Mouse (Mus musculus) lung, embryonic 16.5 days (tissue): ENCODE data around the gene Cblc. TPM values are rescaled to one million over a fixed set of nuclear protein-coding genes. Genes with fewer than 3 reads are reported as not detected.
A peak's percentile ranks its signal among the peaks of the same experiment; 100 is the strongest.

Experiments
- ATAC-seq: fragments of 200-750 bp; cut with Nextera tagmentation; 2 replicates; pipeline ENCODE4 v1.8.0; 2017; ENCODE audit warnings: low read depth, mild to moderate bottlenecking, moderate library complexity
- H3K27ac ChIP-seq: fragments of 300-500 bp; sonication (generic); 2 replicates; pipeline ENCODE4 v1.5.1; 2014; ENCODE audit warnings: mild to moderate bottlenecking, control low read depth, low read length
- H3K27me3 ChIP-seq: fragments of 300-500 bp; sonication (generic); 2 replicates; pipeline ENCODE4 v1.6.1; 2014; ENCODE audit warnings: low read depth, low read length, mixed read lengths; ENCODE audit not compliant: control insufficient read depth, insufficient read depth
- H3K36me3 ChIP-seq: fragments of 300-500 bp; sonication (generic); 2 replicates; pipeline ENCODE4 v1.6.1; 2014; ENCODE audit warnings: low read length; ENCODE audit not compliant: control insufficient read depth, insufficient read depth
- H3K4me1 ChIP-seq: fragments of 300-500 bp; sonication (generic); replicated peaks from 2 replicates; pipeline ENCODE4 v1.6.1; 2014; ENCODE audit warnings: low read length, mixed read lengths; ENCODE audit not compliant: control insufficient read depth, insufficient read depth
- H3K4me2 ChIP-seq: fragments of 300-500 bp; sonication (generic); 2 replicates; pipeline ENCODE4 v1.6.1; 2014; ENCODE audit warnings: low read depth, low read length, control low read depth
- H3K4me3 ChIP-seq: fragments of 300-500 bp; sonication (generic); 2 replicates; pipeline ENCODE4 v1.5.1; 2014; ENCODE audit warnings: mild to moderate bottlenecking, low read length, control low read depth
- H3K9ac ChIP-seq: fragments of 300-500 bp; sonication (generic); 2 replicates; pipeline ENCODE4 v1.6.1; 2014; ENCODE audit warnings: low read length, control low read depth
- H3K9me3 ChIP-seq: fragments of 300-500 bp; sonication (generic); 2 replicates; pipeline ENCODE4 v1.6.1; 2016; ENCODE audit warnings: low read length; ENCODE audit not compliant: control insufficient read depth
- WGBS: fragments of 180-500 bp; shearing (Covaris S2); extraction: QIAGEN DNeasy Blood & Tissue Kit; methylation state at CpG from one replicate; pipeline ENCODE4 v1.1.7; 2014; 5-methylcytosine and 5-hydroxymethylcytosine counted together
- polyA plus RNA-seq: library from polyadenylated mRNA; unstranded; fragments of >200 nt; fragmentation: Nextera tagmentation; extraction: Ambion mirVana; gene quantifications from 2 replicates; pipeline ENCODE4 v1.2.1, GENCODE M21; 2015

The Cblc gene
- polyA plus RNA-seq, 1 experiment from 2014 or later, result 17.8 TPM

- Histone ChIP-seq H3K4me3 (no peak overlapping the region), H3K27ac (peak overlapping the region; percentile 83), H3K9me3 (no peaks in the 10 kb centered on the region), H3K4me2 (no peak overlapping the region), H3K27me3 (no peaks in the 10 kb centered on the region), H3K36me3 (peaks cover 16% of the 10 kb centered on the region), H3K9ac (no peak overlapping the region; the same call in 1 of the 2 replicates), H3K4me1 (peaks cover 39% of the 10 kb centered on the region)
- 35% methylated on average over 7 of the region's 7 CpGs for WGBS
- ATAC-seq, result peak; percentile 34
These were observed 43.0 kb downstream of the Cblc start for GRCm38 (mm10) chr7:19753587-19753986.

DNA sequence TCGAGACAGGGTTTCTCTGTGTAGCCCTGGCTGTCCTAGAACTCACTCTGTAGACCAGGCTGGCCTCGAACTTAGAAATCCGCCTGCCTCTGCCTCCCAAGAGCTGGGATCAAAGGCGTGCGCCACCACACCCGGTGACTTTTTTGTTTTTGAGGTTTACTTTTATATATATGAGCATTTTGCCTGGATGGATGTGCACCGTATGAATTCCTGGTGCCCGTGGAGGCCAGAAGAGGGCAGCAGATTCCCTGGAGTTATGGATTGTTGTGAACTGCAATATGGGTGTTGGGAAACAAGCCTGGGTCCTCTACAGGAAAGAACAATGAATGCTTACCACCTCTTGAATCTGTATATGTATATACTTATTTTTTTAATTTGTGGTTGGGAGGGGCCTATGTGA is 44.0 kb downstream of the Cblc start:
- H3K4me1 ChIP-seq, result peaks cover 43% of the 10 kb centered on the region

DNA sequence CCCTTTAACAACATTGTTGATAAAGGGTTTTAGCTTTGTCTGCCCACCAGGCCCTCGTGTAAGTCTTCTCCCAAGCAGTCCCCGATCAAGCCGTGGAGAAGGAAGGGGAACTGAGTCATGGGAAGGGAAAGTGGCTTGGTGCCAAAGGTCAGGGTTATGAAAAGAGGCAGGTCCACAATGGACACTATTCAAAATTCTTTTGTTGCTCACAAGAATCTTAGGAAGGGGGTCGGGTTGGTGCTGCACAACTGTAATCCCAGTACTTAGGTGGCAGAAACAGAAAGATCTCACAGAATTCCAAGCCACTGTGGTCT is 45.6 kb downstream of the Cblc start:
- no peak for ATAC-seq
- Histone ChIP-seq H3K4me3 (no peak overlapping the region), H3K4me1 (peaks cover 46% of the 10 kb centered on the region)

More for the DNA sequence above, 44.0 kb downstream of the Cblc start:
- H3K4me3 ChIP-seq, result no peak overlapping the region
- H3K4me2 ChIP-seq, result no peak overlapping the region
- H3K27ac ChIP-seq, result no peak overlapping the region; the same call in 1 of the 2 replicates
- H3K9ac ChIP-seq, result no peak overlapping the region
- no peaks in the 10 kb centered on the region for H3K9me3 ChIP-seq
- ATAC-seq, result no peak
- WGBS, result 69% methylated on average over 8 of the region's 8 CpGs
- peaks cover 6% of the 10 kb centered on the region for H3K36me3 ChIP-seq
- H3K27me3 ChIP-seq, result no peaks in the 10 kb centered on the region

GRCm38 (mm10) chr7:19750217-19751069 is 46.2 kb downstream of the Cblc start, which contains the start of gene Nectin2:
Gene Nectin2, minus strand, starts transcription at chr7:19750483.
- Histone ChIP-seq H3K9me3 (no peaks in the 10 kb centered on the region), H3K27me3 (no peaks in the 10 kb centered on the region), H3K36me3 (0 out of 2 replicates have a peak, but pooled peaks cover 2% of the 10 kb centered on the region), H3K4me3 (peak within 1 kb of the TSS; percentile 79), H3K9ac (peak within 1 kb of the TSS; percentile 93), H3K4me1 (peaks cover 42% of the 10 kb centered on the region), H3K27ac (peak within 1 kb of the TSS; percentile 94), H3K4me2 (peak within 1 kb of the TSS; percentile 83)
- ATAC-seq, result peak; percentile 74
- 13% methylated on average over 19 of the region's 19 CpGs for WGBS

More for the DNA sequence above, 45.6 kb downstream of the Cblc start:
- H3K27ac ChIP-seq, result peak overlapping the region; percentile 94
- 28% methylated on average over 4 of the region's 4 CpGs for WGBS
- H3K4me2 ChIP-seq, result no peak overlapping the region
- no peaks in the 10 kb centered on the region for H3K9me3 ChIP-seq
- H3K36me3 ChIP-seq, result 0 out of 2 replicates have a peak, but pooled peaks cover 2% of the 10 kb centered on the region
- H3K9ac ChIP-seq, result no peak overlapping the region
- H3K27me3 ChIP-seq, result no peaks in the 10 kb centered on the region

GRCm38 (mm10) chr7:19749389-19750216 is 47.0 kb downstream of the Cblc start:
- Histone ChIP-seq H3K4me1 (peaks cover 46% of the 10 kb centered on the region), H3K9ac (peak overlapping the region; percentile 93), H3K27ac (peak overlapping the region; percentile 94), H3K36me3 (no peaks in the 10 kb centered on the region), H3K27me3 (no peaks in the 10 kb centered on the region), H3K4me2 (peak overlapping the region; percentile 83), H3K9me3 (no peaks in the 10 kb centered on the region), H3K4me3 (peak overlapping the region; percentile 79)
- peak; percentile 93 for ATAC-seq
- WGBS, result under 1% methylated on average over 44 of the region's 46 CpGs

- Histone ChIP-seq H3K9me3 (no peaks in the 10 kb centered on the region), H3K27ac (peak overlapping the region; percentile 86), H3K36me3 (no peaks in the 10 kb centered on the region), H3K9ac (peak overlapping the region; percentile 93), H3K27me3 (no peaks in the 10 kb centered on the region), H3K4me2 (peak overlapping the region; percentile 63), H3K4me1 (peaks cover 40% of the 10 kb centered on the region), H3K4me3 (peak overlapping the region; percentile 79)
- 0% methylated on average over 32 of the region's 32 CpGs for WGBS
- 0 out of 2 replicates have a peak, but pooled peaks have one; percentile 0 for ATAC-seq
These were observed 48.1 kb downstream of the Cblc start for GRCm38 (mm10) chr7:19748219-19749195.

DNA sequence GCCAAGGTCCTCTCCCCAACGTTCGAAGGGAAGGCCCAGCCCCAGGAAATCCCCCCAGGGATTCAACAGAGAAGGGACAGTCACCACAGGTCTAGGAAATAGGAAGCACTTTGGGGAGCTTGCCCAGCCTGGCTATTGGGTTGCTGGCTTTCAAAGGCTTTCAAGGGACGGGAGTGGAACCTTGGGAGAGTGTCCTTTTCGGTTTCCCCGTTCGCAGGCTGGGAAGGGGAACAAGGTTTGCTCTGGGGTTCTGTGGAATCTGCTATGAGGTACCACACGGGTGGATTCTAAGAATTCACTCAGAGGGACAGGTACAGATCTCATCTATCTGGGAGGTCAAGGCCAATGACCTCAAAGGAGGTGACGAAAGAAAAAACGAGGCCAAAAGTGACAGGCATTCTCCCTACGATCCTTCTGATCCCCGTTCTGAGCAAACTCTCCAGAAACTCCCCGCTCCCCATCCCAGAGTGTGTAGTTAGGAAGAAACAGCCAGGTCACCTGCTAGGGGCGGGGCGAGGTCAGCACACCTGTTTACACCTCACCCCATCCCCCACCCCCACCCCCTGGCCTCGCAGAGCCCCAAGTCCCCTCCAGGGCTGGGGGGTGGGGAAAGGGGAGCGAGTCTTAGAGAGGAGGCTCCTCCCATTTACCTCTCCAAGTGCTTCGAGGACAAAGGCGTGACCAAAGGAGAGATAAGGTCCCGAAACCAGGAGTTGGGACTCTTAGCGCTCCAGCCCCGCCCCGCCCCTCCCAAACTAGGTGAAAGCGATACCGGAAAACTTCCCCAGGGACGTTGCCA is 49.0 kb downstream of the Cblc start:
- WGBS, result 5% methylated on average over 25 of the region's 25 CpGs
- peak; percentile 3; the same call in 1 of the 2 replicates for ATAC-seq
- Histone ChIP-seq H3K9ac (peak overlapping the region; percentile 93), H3K27ac (peak overlapping the region; percentile 86), H3K9me3 (no peaks in the 10 kb centered on the region), H3K4me3 (peak overlapping the region; percentile 79), H3K36me3 (0 out of 2 replicates have a peak, but pooled peaks cover 3% of the 10 kb centered on the region), H3K4me1 (peaks cover 39% of the 10 kb centered on the region), H3K27me3 (no peaks in the 10 kb centered on the region), H3K4me2 (peak overlapping the region; percentile 63)
